Mouse (Mus musculus): ENCODE data around the gene Slc5a2. TPM values are rescaled to one million over a fixed set of nuclear protein-coding genes. Genes with fewer than 3 reads are reported as not detected.

The Slc5a2 gene
- total RNA-seq, 1 experiment from 2014 or later, result not detected

GRCm38 (mm10) chr7:128300952-128301351 lies 35.5 kb downstream of the Slc5a2 start:
- DNase-seq, result no peak

GRCm38 (mm10) chr7:128302151-128302550 lies 36.7 kb downstream of the Slc5a2 start:
- no peak for DNase-seq

- no peak for DNase-seq
Observed at GRCm38 (mm10) chr7:128304198-128304597, 38.7 kb downstream of the Slc5a2 start.

- DNase-seq, result peak; percentile 59
Observed at GRCm38 (mm10) chr7:128304907-128305306, 39.5 kb downstream of the Slc5a2 start.

- no peak for DNase-seq
Observed at GRCm38 (mm10) chr7:128307851-128308250, 42.4 kb downstream of the Slc5a2 start.

- DNase-seq, result no peak
Observed at GRCm38 (mm10) chr7:128309216-128309615, 43.8 kb downstream of the Slc5a2 start.

- DNase-seq, result peak; percentile 31
Observed at GRCm38 (mm10) chr7:128309776-128310175, 44.3 kb downstream of the Slc5a2 start.

GRCm38 (mm10) chr7:128310229-128310688 lies 44.8 kb downstream of the Slc5a2 start:
- DNase-seq, result peak; percentile 79

GRCm38 (mm10) chr7:128311263-128311662 lies 45.8 kb downstream of the Slc5a2 start:
- no peak for DNase-seq

- DNase-seq, result no peak
Observed at GRCm38 (mm10) chr7:128311811-128312210, 46.4 kb downstream of the Slc5a2 start.

- DNase-seq, result no peak
Observed at GRCm38 (mm10) chr7:128312375-128313059, 47.1 kb downstream of the Slc5a2 start.

GRCm38 (mm10) chr7:128313601-128314000 lies 48.1 kb downstream of the Slc5a2 start:
- DNase-seq, result no peak

- DNase-seq, result no peak
Observed at GRCm38 (mm10) chr7:128314491-128314890, 49.0 kb downstream of the Slc5a2 start.

- no peak for DNase-seq
Observed at GRCm38 (mm10) chr7:128317011-128317410, 51.6 kb downstream of the Slc5a2 start.

- no peak for DNase-seq
Observed at GRCm38 (mm10) chr7:128319140-128319539, 53.7 kb downstream of the Slc5a2 start.

GRCm38 (mm10) chr7:128320219-128320816 lies 54.9 kb downstream of the Slc5a2 start:
- DNase-seq, result no peak

GRCm38 (mm10) chr7:128321260-128321659 lies 55.8 kb downstream of the Slc5a2 start:
- DNase-seq, result no peak

Small RNA genes lying within 50 kb of the gene (microRNA-seq; reads per million reads assigned to microRNA genes)
- 0.38 to 0.85 reads per million in 2 experiments for gene Mir3103

Other genes with a start within 250 kb of the Slc5a2 start
- 4.2 and 6.4 TPM in 2 replicates for gene Itgam, start 203.0 kb upstream of the Slc5a2 start, total RNA-seq (2021)
- not detected in 2 replicates for gene Gm49368, start 203.0 kb upstream of the Slc5a2 start, total RNA-seq (2021)
- gene Itgax, start 136.1 kb upstream of the Slc5a2 start, total RNA-seq (2021), result 0.41 and 2.1 TPM in 2 replicates
- 0.45 and 0.93 TPM in 2 replicates for gene Itgad, start 111.3 kb upstream of the Slc5a2 start, total RNA-seq (2021)
- gene Cox6a2, start 59.3 kb upstream of the Slc5a2 start, total RNA-seq (2021), result not detected in 2 replicates
- 16.2 and 18.7 TPM in 2 replicates for gene Armc5, start 28.3 kb upstream of the Slc5a2 start, total RNA-seq (2021)
- gene 9130023H24Rik, start 27.6 kb upstream of the Slc5a2 start, total RNA-seq (2021), result 6.9 and 7.2 TPM in 2 replicates
- 30.0 and 32.3 TPM in 2 replicates for gene Tgfb1i1, start 18.8 kb upstream of the Slc5a2 start, total RNA-seq (2021)
- 25.9 and 26.3 TPM in 2 replicates for gene BC017158, start 32.5 kb downstream of the Slc5a2 start, total RNA-seq (2021)
- 14.4 and 22.4 TPM in 2 replicates for gene Rgs10, start 153.1 kb downstream of the Slc5a2 start, total RNA-seq (2021)
- gene Tial1, start 196.1 kb downstream of the Slc5a2 start, total RNA-seq (2021), result 92.5 and 95.3 TPM in 2 replicates

Data from adrenal gland, postnatal 14 days (tissue).